ENCODE assay signal across 12 mouse cellular contexts in genomic region chr11:95826317-95827167, GRCm38 (mm10). TPM values are rescaled to one million over a fixed set of nuclear protein-coding genes. Genes with fewer than 3 reads are reported as not detected.
DNase-seq lines count a peak whose midpoint lies in the region; ATAC-seq and TF ChIP-seq lines count a peak whose summit lies in the region.
"Had no signal": no experiment of that assay in that cellular context is flagged by ENCODE, and none has a peak within 500 bp of the region (broad histone marks: within the 10 kb centered on the region; RNA-seq: fewer than 3 reads in every experiment).

No protein-coding gene starts in this region.

- DNase-seq in heart, adult 2 months, result no peak
- no peak for DNase-seq in heart, postnatal 4 days
- DNase-seq in midbrain, embryonic 11.5 days (ENCODE audit: low spot score, missing footprints), result peak; percentile 81
- no peak for DNase-seq in midbrain, embryonic 14.5 days
- DNase-seq in liver, adult 2 months (ENCODE audit: extremely low read depth, low read depth, low spot score), result peak; percentile 36
- no peak for DNase-seq in spleen, postnatal 4 days (ENCODE audit: low spot score in 2 of 2)
- no peak for DNase-seq in testis, postnatal 14 days (ENCODE audit: low spot score)

- H3K4me2 ChIP-seq in midbrain, embryonic 11.5 days, result no peak overlapping the region
- H3K4me2 ChIP-seq in midbrain, embryonic 14.5 days (ENCODE audit: low read length), result no peak overlapping the region
- H3K4me2 ChIP-seq: neural tube, embryonic 12.5 days had no signal

- H3K79me2 ChIP-seq in heart, adult 2 months (replicated peaks; ENCODE audit: control insufficient read depth, insufficient read depth, low read length), result no peaks in the 10 kb centered on the region
- H3K79me2 ChIP-seq in liver, adult 2 months (ENCODE audit: control insufficient read depth, insufficient read depth, low read length), result no peaks in the 10 kb centered on the region

- no peak for TF ChIP-seq POLR2A in heart, adult 2 months (IDR thresholded peaks at IDR 0.05; ENCODE audit: insufficient read depth, low read depth, low read length)
- TF ChIP-seq POLR2A in liver, adult 2 months (IDR thresholded peaks at IDR 0.05; ENCODE audit: extremely low read depth, insufficient read depth, low read length), result no peak

- 36% methylated on average over 6 of the region's 6 CpGs for WGBS in heart, adult 2 months
- WGBS in midbrain, embryonic 11.5 days, result 55% methylated on average over 6 of the region's 6 CpGs
- 56% methylated on average over 6 of the region's 6 CpGs for WGBS in midbrain, embryonic 14.5 days
- 46% methylated on average over 6 of the region's 6 CpGs for WGBS in liver, adult 2 months

- H3K27me3 ChIP-seq in heart, adult 2 months (ENCODE audit: control insufficient read depth, insufficient read depth, low read length), result no peaks in the 10 kb centered on the region
- peaks cover 64% of the 10 kb centered on the region for H3K27me3 ChIP-seq in midbrain, embryonic 11.5 days (ENCODE audit: control insufficient read depth, insufficient read depth, low read length)
- peaks cover 75% of the 10 kb centered on the region for H3K27me3 ChIP-seq in midbrain, embryonic 14.5 days (ENCODE audit: control insufficient read depth, insufficient read depth, low read length)
- peaks cover 5% of the 10 kb centered on the region; the same call in 1 of the 2 replicates for H3K27me3 ChIP-seq in liver, adult 2 months (ENCODE audit: control insufficient read depth, insufficient read depth, low read length)

- no peak for TF ChIP-seq CTCF in heart, adult 2 months (IDR thresholded peaks at IDR 0.05)
- TF ChIP-seq CTCF in liver, adult 2 months (IDR thresholded peaks at IDR 0.05; ENCODE audit: low read depth, low read length), result no peak

- H3K27ac ChIP-seq in heart, adult 2 months, result peak overlapping the region; percentile 75
- no peak overlapping the region for H3K27ac ChIP-seq in midbrain, embryonic 11.5 days (ENCODE audit: low read depth, low read length)
- H3K27ac ChIP-seq in midbrain, embryonic 14.5 days (replicated peaks; ENCODE audit: low read depth, low read length), result no peak overlapping the region
- no peak overlapping the region for H3K27ac ChIP-seq in liver, adult 2 months (replicated peaks; ENCODE audit: insufficient read depth, low read depth, low read length)
- H3K27ac ChIP-seq: forebrain, embryonic 10.5 days; layer of hippocampus, adult 2 months; neural tube, embryonic 12.5 days had no signal

- intact Hi-C loops in heart, adult 2 months (cut with DNase I), result loop anchor here (1.0 kb wide), 1 partner anchor 27 kb away; no protein-coding TSS in a partner anchor

- H3K36me3 ChIP-seq in heart, adult 2 months (ENCODE audit: control insufficient read depth, insufficient read depth, low read length), result no peaks in the 10 kb centered on the region
- H3K36me3 ChIP-seq in midbrain, embryonic 11.5 days (ENCODE audit: control insufficient read depth, insufficient read depth, low read length), result no peaks in the 10 kb centered on the region
- no peaks in the 10 kb centered on the region for H3K36me3 ChIP-seq in midbrain, embryonic 14.5 days (ENCODE audit: control insufficient read depth, insufficient read depth, low read length)
- no peaks in the 10 kb centered on the region for H3K36me3 ChIP-seq in liver, adult 2 months (ENCODE audit: control insufficient read depth, insufficient read depth, low read length)
- H3K36me3 ChIP-seq: forebrain, embryonic 10.5 days; neural tube, embryonic 12.5 days had no signal

- no peak for ATAC-seq in midbrain, embryonic 11.5 days (ENCODE audit: low FRiP score)
- no peak for ATAC-seq in midbrain, embryonic 14.5 days (ENCODE audit: low FRiP score, low TSS enrichment)
- ATAC-seq: midbrain, embryonic 16.5 days had no signal

- H3K4me3 ChIP-seq in heart, adult 2 months, result no peak overlapping the region
- no peak overlapping the region for H3K4me3 ChIP-seq in midbrain, embryonic 11.5 days (ENCODE audit: low read depth, low read length)
- no peak overlapping the region for H3K4me3 ChIP-seq in midbrain, embryonic 14.5 days (replicated peaks; ENCODE audit: low read depth, low read length)
- H3K4me3 ChIP-seq in liver, adult 2 months (ENCODE audit: insufficient read depth, low read depth, low read length), result no peak overlapping the region
- H3K4me3 ChIP-seq: forebrain, embryonic 10.5 days; layer of hippocampus, adult 2 months; neural tube, embryonic 12.5 days had no signal

- H3K9me3 ChIP-seq in midbrain, embryonic 11.5 days (ENCODE audit: control insufficient read depth, low read length), result no peaks in the 10 kb centered on the region
- H3K9me3 ChIP-seq in midbrain, embryonic 14.5 days (ENCODE audit: control insufficient read depth, low read length), result no peaks in the 10 kb centered on the region
- H3K9me3 ChIP-seq: forebrain, embryonic 10.5 days; neural tube, embryonic 12.5 days had no signal

- no peak for TF ChIP-seq EP300 in heart, adult 2 months (IDR thresholded peaks at IDR 0.05; ENCODE audit: insufficient read depth, low read depth, low read length)

- peaks cover 16% of the 10 kb centered on the region for H3K4me1 ChIP-seq in heart, adult 2 months (ENCODE audit: control insufficient read depth, insufficient read depth, low read length)
- H3K4me1 ChIP-seq in midbrain, embryonic 11.5 days (ENCODE audit: control insufficient read depth, insufficient read depth, low read length), result peaks cover 17% of the 10 kb centered on the region
- peaks cover 9% of the 10 kb centered on the region for H3K4me1 ChIP-seq in midbrain, embryonic 14.5 days (ENCODE audit: control insufficient read depth, insufficient read depth, low read length)
- peaks cover 20% of the 10 kb centered on the region for H3K4me1 ChIP-seq in liver, adult 2 months (ENCODE audit: control insufficient read depth, insufficient read depth, low read length)

- peak overlapping the region; percentile 3; the same call in 1 of the 2 replicates for H3K9ac ChIP-seq in heart, adult 2 months (ENCODE audit: low read depth, low read length)
- no peak overlapping the region for H3K9ac ChIP-seq in midbrain, embryonic 11.5 days (ENCODE audit: low read length)
- H3K9ac ChIP-seq in midbrain, embryonic 14.5 days (replicated peaks; ENCODE audit: low read length), result no peak overlapping the region
- no peak overlapping the region for H3K9ac ChIP-seq in liver, adult 2 months (ENCODE audit: low read depth, low read length)
- H3K9ac ChIP-seq: neural tube, embryonic 12.5 days had no signal

RNA-seq across cellular contexts. Expression of gene Phospho1, which starts 2.2 kb away (rescaled TPM):
- 100 to 1,000 TPM; 181 to 206 TPM for total RNA-seq in heart, adult 2 months (2021)
- 193 and 244 TPM in 2 replicates for polyA plus RNA-seq in heart, adult 2 months (2012; rRNA removed)
- 10 to 100 TPM; 71.7 to 82.2 TPM for total RNA-seq in heart, postnatal 4 days (2021)
- not detected in 2 replicates for polyA plus RNA-seq in midbrain, embryonic 11.5 days (2014; fragmentation: Nextera tagmentation; extraction: Ambion mirVana)
- 0.33 TPM in 1 of 2 replicates, not detected in the other for polyA plus RNA-seq in midbrain, embryonic 14.5 days (2014; fragmentation: Nextera tagmentation; extraction: Ambion mirVana)
- 1.6 TPM in 2 replicates for total RNA-seq in liver, adult 2 months (2014; rRNA removed)
- polyA plus RNA-seq in liver, adult 2 months (2012; rRNA removed), result 31.8 and 32.8 TPM in 2 replicates
- polyA plus RNA-seq: forebrain, embryonic 10.5 days; kidney, embryonic 16.5 days; neural tube, embryonic 12.5 days had no signal

RNA-seq across cellular contexts. Expression of gene Gngt2, which starts 10.5 kb away (rescaled TPM):
- total RNA-seq in heart, adult 2 months (2021), result 10 to 100 TPM; 19.0 to 24.4 TPM
- 10.2 and 12.4 TPM in 2 replicates for polyA plus RNA-seq in heart, adult 2 months (2012; rRNA removed)
- total RNA-seq in heart, postnatal 4 days (2021), result 10 to 100 TPM; 23.2 to 23.8 TPM
- 4.9 and 5.6 TPM in 2 replicates for polyA plus RNA-seq in midbrain, embryonic 11.5 days (2014; fragmentation: Nextera tagmentation; extraction: Ambion mirVana)
- polyA plus RNA-seq in midbrain, embryonic 14.5 days (2014; fragmentation: Nextera tagmentation; extraction: Ambion mirVana), result 1.8 TPM in 2 replicates
- 11.5 and 13.7 TPM in 2 replicates for total RNA-seq in liver, adult 2 months (2014; rRNA removed)
- polyA plus RNA-seq in liver, adult 2 months (2012; rRNA removed), result 3.9 and 5.1 TPM in 2 replicates

RNA-seq across cellular contexts. Expression of gene Abi3, which starts 15.7 kb away (rescaled TPM):
- total RNA-seq in heart, adult 2 months (2021), result 10 to 100 TPM in 1 of 2 experiments, 1 to 10 TPM in 1; 7.9 to 11.4 TPM
- polyA plus RNA-seq in heart, adult 2 months (2012; rRNA removed), result 16.3 and 23.2 TPM in 2 replicates
- 10 to 100 TPM; 16.7 to 19.5 TPM for total RNA-seq in heart, postnatal 4 days (2021)
- 1.2 and 2.1 TPM in 2 replicates for polyA plus RNA-seq in midbrain, embryonic 11.5 days (2014; fragmentation: Nextera tagmentation; extraction: Ambion mirVana)
- polyA plus RNA-seq in midbrain, embryonic 14.5 days (2014; fragmentation: Nextera tagmentation; extraction: Ambion mirVana), result 0.26 and 0.64 TPM in 2 replicates
- 1.1 and 3.2 TPM in 2 replicates for total RNA-seq in liver, adult 2 months (2014; rRNA removed)
- polyA plus RNA-seq in liver, adult 2 months (2012; rRNA removed), result 7.6 and 11.7 TPM in 2 replicates

Comparison
In these comparisons a context has a peak if more than half of its experiments do, and no peak if none do; other contexts are left out.
1. DNase-seq: peak in midbrain, embryonic 11.5 days (single experiment) and liver, adult 2 months (single experiment); none in heart, adult 2 months (0 of 2), heart, postnatal 4 days (single experiment), midbrain, embryonic 14.5 days (single experiment), spleen, postnatal 4 days (0 of 2) and testis, postnatal 14 days (single experiment).
2. RNA of gene Phospho1, which starts 2.2 kb away (polyA plus RNA-seq): 193 to 244 TPM in heart, adult 2 months and 31.8 to 32.8 TPM in liver, adult 2 months; 0.33 TPM in midbrain, embryonic 14.5 days and not detected in midbrain, embryonic 11.5 days; every median in the first group is over 10 times any median in the second.